Mouse (Mus musculus): ENCODE measurements around the gene Upb1.

DNA sequence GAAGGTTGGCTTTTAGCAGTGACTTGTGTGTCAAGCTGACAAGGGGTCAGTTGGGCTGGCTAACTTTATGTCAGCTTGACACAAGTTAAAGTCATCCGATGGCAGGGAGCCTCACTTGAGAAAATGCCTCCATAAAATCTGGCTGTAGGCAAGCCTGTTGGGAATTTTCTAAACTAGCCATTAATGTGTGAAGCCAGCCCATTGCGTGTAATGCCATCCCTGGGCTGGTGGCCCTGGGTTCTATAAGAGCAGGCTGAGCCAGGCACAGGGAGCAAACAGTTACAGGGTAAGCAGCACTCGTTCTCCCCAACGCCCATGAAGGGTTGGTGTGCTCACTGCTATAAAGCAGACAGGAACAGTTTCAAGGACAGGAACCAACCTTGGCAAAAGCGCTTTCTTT, 81.4 kb downstream of the Upb1 start:
- TF ChIP-seq CTCF (IDR thresholded peaks at IDR 0.05; ENCODE audit: low read depth, low read length) (no peak), GATA1 (IDR thresholded peaks at IDR 0.05; ENCODE audit: borderline replicate concordance, low read length) (no peak), GATA2 (IDR thresholded peaks at IDR 0.05; ENCODE audit: borderline replicate concordance, low read depth, low read length) (no peak), POLR2AphosphoS5 (IDR thresholded peaks at IDR 0.05; ENCODE audit: insufficient replicate concordance, low read depth, low read length) (no peak)

Data from G1E (cell line).